Mouse (Mus musculus): ENCODE data around the gene Aldh1l1.

The Aldh1l1 gene

GRCm38 (mm10) chr6:90578174-90578573, 91.9 kb downstream of the Aldh1l1 start:
- no peak for DNase-seq (ENCODE audit: low read depth in 1 of 2, low spot score in 2 of 2)

DNA sequence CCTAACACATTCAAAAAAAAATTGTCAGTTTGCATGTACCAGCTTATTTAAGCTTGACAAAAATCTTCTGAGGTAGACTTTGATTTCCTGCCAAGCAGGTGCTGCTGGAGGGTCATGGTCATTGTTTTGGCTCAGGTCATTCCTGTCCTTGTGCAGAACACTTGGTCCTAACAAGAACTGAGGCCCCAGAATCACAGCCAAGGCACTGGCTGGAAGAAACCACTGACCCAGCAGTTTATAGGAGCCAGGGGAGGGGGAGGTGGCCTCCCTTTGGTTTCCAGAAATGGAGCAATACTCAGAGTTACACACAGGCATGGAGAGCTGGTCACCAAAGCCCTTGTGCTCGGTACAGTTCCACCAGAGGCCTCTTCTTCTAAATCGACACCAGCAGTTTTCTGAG, 96.1 kb downstream of the Aldh1l1 start:
- DNase-seq (ENCODE audit: low read depth in 1 of 2, low spot score in 2 of 2) = no peak

DNA sequence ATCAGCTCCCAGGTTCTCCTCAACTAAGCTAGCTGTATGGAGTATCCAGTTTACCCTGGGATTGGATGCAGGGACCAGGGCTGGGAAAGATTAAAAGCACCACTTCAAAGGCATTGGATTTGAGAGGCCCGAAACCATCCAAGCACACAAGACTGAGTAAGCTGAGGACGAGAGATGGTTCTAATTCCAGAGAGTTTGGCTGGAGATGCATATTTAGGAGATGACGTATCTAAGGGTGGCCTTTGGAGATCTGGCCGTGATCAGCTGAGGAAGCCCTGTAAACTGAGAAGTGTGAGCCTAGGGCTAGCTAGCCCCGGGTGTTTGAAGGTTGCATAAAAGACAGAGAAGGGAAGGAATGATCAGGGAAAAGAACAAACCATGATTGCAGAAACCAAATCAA, 101.9 kb downstream of the Aldh1l1 start:
- DNase-seq (ENCODE audit: low read depth in 1 of 2, low spot score in 2 of 2) = no peak

DNA sequence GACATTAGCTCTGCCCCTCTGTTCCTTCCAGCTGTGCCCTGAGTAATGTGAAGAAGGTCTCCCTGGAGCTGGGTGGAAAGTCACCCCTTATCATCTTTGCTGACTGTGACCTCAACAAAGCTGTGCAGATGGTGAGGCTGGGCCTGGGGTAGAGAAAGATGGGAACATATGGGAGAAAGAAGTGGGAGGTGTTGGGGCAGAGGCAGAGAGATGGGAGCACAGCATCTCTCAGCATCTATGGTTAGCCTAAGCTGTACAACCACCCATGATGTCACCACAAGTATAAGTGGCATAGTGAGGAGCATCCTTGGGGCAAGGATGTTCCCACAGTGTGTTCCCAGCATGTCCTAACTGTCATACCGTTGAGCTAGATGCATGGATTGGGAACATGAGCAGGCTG, 104.5 kb downstream of the Aldh1l1 start:
- DNase-seq (ENCODE audit: low read depth in 1 of 2, low spot score in 2 of 2) = no peak

- DNase-seq (ENCODE audit: low read depth in 1 of 2, low spot score in 2 of 2) = no peak
Observed at GRCm38 (mm10) chr6:90594972-90595371, 108.7 kb downstream of the Aldh1l1 start.

DNA sequence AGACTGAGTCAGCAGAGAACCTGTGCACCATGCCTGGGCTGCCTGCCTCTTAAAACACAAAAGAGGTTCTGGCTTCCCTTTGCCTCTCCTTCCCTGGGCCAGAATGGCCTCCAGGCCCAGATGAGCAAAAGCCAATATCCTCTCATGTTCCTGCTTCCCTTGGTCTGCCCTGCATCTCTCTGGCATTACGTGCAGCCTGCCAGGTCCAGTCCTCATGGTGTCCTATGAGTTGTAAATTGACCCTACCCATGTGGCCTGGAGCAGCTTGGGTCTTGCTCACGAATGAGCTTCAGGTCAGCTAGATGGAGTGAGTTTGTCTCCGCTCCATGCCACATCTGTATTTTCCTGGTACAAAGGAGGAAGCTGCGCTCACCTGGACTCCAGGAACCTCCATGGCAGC, 110.8 kb downstream of the Aldh1l1 start:
- DNase-seq (ENCODE audit: low read depth in 1 of 2, low spot score in 2 of 2) = no peak

DNA sequence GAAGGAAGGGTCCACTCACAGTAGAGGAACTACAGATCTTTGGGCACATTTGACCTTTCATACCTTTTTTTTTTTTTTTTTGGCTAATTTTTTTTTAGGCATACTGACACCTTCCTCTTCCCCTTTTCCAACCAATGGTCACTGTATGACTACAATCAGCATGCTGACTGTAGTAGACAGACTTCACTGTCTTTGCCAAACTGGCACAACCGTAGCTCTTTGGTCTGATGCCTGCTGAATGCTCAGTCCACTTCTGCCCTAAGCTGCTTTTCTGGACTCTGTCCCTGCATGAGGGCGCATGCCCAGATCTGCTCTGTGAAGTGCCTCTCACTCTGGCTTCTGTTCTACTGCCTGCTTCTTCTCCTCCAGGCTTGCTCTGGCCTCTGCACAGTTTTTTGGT, 111.4 kb downstream of the Aldh1l1 start:
- DNase-seq (ENCODE audit: low read depth in 1 of 2, low spot score in 2 of 2) = no peak

DNA sequence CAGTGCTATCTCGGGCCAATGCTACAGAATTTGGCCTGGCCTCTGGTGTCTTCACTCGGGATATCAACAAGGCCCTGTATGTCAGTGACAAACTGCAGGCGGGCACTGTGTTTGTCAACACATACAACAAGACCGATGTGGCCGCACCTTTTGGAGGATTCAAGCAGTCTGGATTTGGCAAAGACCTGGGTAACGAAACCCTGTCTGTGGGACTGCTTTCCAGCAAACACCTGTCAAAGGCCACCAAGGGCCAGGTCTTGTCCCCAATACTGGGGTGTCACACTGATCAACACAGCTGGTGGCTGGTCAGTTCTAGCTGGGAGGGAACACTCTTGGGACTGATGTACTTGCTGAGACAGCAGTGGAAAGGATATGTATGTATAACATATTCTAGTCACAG, 112.0 kb downstream of the Aldh1l1 start:
- DNase-seq (ENCODE audit: low read depth in 1 of 2, low spot score in 2 of 2) = no peak

GRCm38 (mm10) chr6:90600351-90600750, 114.1 kb downstream of the Aldh1l1 start:
- DNase-seq (ENCODE audit: low read depth in 1 of 2, low spot score in 2 of 2) = no peak

GRCm38 (mm10) chr6:90601736-90602135, 115.5 kb downstream of the Aldh1l1 start:
- no peak for DNase-seq (ENCODE audit: low read depth in 1 of 2, low spot score in 2 of 2)

DNA sequence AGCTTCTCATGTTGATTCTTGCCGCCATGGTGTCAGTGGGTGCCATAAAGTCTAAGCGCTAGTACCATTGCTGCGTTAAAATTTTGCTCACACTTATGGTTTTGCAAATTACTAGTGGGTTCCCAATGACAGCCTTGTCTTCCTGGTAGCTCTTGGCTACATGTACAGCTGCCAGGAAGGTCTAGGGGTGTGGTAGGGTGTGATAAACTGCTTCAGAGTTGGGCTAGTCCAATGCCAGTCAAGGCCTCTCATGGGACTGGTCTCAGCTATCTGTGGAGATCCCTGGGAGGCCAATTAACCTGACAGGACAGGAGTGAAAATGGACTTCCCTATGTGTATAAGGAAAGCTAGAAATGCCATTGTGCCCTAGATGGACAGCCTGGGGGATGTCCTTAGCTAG, 116.1 kb downstream of the Aldh1l1 start:
- no peak for DNase-seq (ENCODE audit: low read depth in 1 of 2, low spot score in 2 of 2)

- no peak for DNase-seq (ENCODE audit: low read depth in 1 of 2, low spot score in 2 of 2)
Observed at GRCm38 (mm10) chr6:90603126-90603525, 116.9 kb downstream of the Aldh1l1 start.

DNA sequence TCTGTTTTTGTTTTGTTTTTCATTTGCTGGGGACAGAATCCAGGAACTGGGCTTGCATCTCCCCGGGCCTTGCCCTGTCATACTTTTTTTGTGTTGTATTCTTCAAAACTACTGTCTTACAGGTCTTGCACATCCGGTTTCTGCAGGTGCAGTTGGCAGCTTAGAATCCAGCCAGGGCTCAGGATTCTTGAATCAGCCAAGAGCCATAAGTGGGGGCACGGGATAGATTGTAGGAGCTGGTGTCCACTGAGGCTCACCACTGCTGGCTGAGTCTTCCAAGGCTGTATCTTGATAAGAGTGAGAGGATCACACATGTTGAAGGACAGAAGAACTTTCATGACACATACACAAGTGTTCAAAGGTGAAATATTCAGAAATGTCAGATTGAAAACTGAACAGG, 117.9 kb downstream of the Aldh1l1 start:
- no peak for DNase-seq (ENCODE audit: low read depth in 1 of 2, low spot score in 2 of 2)

GRCm38 (mm10) chr6:90604533-90605297, 118.5 kb downstream of the Aldh1l1 start, which contains the start of gene Slc41a3:
Gene Slc41a3, plus strand, starts transcription at chr6:90604725.
- peak; percentile 81 to 89 for DNase-seq (ENCODE audit: low read depth in 1 of 2, low spot score in 2 of 2)

- DNase-seq (ENCODE audit: low read depth in 1 of 2, low spot score in 2 of 2) = no peak
Observed at GRCm38 (mm10) chr6:90605298-90605665, 119.1 kb downstream of the Aldh1l1 start.

- peak in 1 of 2 experiments; percentile 44 for DNase-seq (ENCODE audit: low read depth in 1 of 2, low spot score in 2 of 2)
Observed at GRCm38 (mm10) chr6:90606538-90606937, 120.3 kb downstream of the Aldh1l1 start.

GRCm38 (mm10) chr6:90607196-90607595, 121.0 kb downstream of the Aldh1l1 start:
- peak in 1 of 2 experiments; percentile 28 for DNase-seq (ENCODE audit: low read depth in 1 of 2, low spot score in 2 of 2)

DNA sequence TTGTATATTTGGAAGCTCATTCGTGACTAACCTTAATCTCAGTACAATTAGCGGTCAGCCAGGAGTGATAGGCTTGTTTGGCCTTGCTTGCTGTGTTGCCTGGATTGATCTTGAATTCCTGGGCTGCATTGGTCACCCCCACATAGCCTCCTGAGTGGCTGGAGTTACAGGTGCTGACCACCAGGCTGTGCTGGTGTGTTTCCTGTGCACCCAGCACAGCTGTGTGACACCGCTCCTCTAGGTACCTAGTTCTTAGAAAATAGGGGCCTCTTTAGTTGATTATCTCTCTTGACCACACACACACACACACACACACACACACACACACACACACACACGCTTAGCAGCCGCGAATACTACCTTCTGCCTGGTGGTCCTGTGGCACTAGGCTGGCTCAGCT, 122.0 kb downstream of the Aldh1l1 start:
- DNase-seq (ENCODE audit: low read depth in 1 of 2, low spot score in 2 of 2) = no peak

- no peak for DNase-seq (ENCODE audit: low read depth in 1 of 2, low spot score in 2 of 2)
Observed at GRCm38 (mm10) chr6:90610248-90610647, 124.0 kb downstream of the Aldh1l1 start.

DNA sequence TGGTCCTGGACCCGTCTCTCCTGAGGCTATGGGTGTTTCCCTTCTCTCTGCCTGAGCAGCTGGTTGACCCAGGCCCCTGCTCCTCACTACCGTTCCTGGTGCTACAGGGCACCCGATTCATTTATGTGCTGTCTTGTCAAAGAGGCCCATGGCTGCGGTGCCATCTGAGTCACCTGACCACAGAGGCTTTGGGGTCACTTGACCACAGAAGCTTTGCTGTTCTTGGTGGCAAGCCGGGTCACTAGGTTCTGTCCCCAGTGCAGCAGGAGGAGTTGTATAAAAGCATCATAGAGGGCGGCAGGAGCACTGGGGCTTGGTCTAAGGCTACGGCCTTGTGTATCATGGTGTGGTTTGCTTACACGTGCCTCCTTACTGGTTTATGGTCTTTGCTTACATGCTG, 127.0 kb downstream of the Aldh1l1 start:
- no peak for DNase-seq (ENCODE audit: low read depth in 1 of 2, low spot score in 2 of 2)

- no peak for DNase-seq (ENCODE audit: low read depth in 1 of 2, low spot score in 2 of 2)
Observed at GRCm38 (mm10) chr6:90615362-90615761, 129.1 kb downstream of the Aldh1l1 start.

DNA sequence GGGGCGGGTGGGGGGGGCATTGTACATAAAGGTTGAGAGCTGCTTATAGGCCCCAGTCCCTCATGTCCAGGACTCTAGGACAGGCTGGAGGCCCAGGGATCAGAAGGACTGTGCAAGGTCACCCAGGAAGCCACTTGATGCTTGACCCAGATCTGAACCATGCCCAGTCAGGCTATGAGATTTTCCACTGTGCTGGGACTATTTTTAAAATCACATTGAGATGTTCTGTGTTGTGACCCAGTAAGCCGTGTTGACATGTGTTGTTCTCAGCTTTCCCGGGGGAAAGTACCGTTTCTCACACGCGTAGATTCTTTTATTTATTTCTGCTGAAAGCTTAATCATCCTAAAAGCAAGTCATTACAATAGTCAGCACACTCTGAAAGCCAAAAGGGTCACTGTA, 129.8 kb downstream of the Aldh1l1 start:
- no peak for DNase-seq (ENCODE audit: low read depth in 1 of 2, low spot score in 2 of 2)

DNA sequence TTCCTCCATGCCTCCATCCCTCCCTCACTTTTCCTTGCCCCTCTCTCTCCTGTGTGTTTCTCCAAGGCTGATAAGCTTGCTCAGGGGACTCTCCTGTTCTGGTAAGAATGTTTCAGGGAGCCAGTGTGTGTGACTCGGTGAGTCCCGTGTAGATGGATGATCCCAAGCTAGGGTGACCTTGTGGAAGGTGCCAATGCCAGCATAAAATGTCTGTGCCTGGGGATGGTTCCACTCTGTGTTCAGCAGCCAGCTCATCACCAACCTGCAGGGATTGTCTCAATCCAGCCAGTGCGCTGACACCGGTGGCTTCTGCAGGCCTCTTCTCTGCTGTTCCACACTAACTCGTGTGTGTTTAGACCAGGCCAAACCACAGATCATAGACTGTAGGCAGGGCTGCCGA, 130.3 kb downstream of the Aldh1l1 start:
- DNase-seq (ENCODE audit: low read depth in 1 of 2, low spot score in 2 of 2) = no peak

Measured in monocyte, adult 2 months (primary cell).